ENCODE assay signal across 9 mouse cellular contexts in the genomic region with DNA sequence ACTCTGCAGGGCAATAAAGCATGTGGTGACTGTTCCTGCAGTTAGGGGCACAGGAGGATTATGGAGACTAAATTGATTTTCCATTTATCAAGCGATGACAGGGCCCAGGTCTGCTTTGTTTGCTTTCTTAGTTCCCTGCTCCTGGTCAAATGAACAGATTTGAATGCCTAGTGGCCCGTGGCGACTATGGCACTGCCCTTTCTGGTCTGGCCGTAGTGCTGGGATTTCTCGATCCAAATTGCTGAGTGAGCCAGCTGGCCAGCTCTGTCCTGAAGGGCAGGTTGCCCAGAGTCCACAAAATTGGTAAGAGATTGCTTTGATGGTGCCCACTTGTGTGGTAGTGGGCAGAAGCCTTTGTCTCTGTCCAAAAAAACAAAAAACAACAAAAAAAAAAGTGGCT. TPM values are rescaled to one million over a fixed set of nuclear protein-coding genes. Genes with fewer than 3 reads are reported as not detected.
DNase-seq lines count a peak whose midpoint lies in the region; ATAC-seq lines count a peak whose summit lies in the region.
"Had no signal": no experiment of that assay in that cellular context is flagged by ENCODE, and none has a peak within 500 bp of the region (broad histone marks: within the 10 kb centered on the region; RNA-seq: fewer than 3 reads in every experiment).

No protein-coding gene starts in this region.

- H3K9ac ChIP-seq in forebrain, embryonic 13.5 days, result no peak overlapping the region

- H3K9me3 ChIP-seq in forebrain, embryonic 13.5 days (replicated peaks), result no peaks in the 10 kb centered on the region

- no peak overlapping the region for H3K27ac ChIP-seq in forebrain, embryonic 13.5 days

- no peaks in the 10 kb centered on the region for H3K36me3 ChIP-seq in forebrain, embryonic 13.5 days (ENCODE audit: poor library complexity, severe bottlenecking)

- ATAC-seq in forebrain, embryonic 13.5 days, result no peak
- ATAC-seq: activated CD4-positive, CD25-positive, alpha-beta regulatory T cell, adult 4 months had no signal

- no peak overlapping the region for H3K4me2 ChIP-seq in forebrain, embryonic 13.5 days

- WGBS in forebrain, embryonic 13.5 days, result 30% methylated on average over 5 of the region's 5 CpGs

- peaks cover 48% of the 10 kb centered on the region for H3K27me3 ChIP-seq in forebrain, embryonic 13.5 days

- H3K4me1 ChIP-seq in forebrain, embryonic 13.5 days, result no peaks in the 10 kb centered on the region

- H3K4me3 ChIP-seq in forebrain, embryonic 13.5 days, result no peak overlapping the region

- peak; percentile 55 for DNase-seq in embryo, embryonic 10.5 days (ENCODE audit: low spot score)
- no peak for DNase-seq in embryo, embryonic 9.5 days (ENCODE audit: extremely low spot score)
- peak; percentile 22 to 47 for DNase-seq in right cerebral cortex, adult 2 months (ENCODE audit: low spot score in 2 of 2)
- no peak for DNase-seq in right cerebral cortex, postnatal 25 days
- peak; percentile 66 to 77 for DNase-seq in kidney, postnatal 36 days
- DNase-seq in spleen, postnatal 36 days (ENCODE audit: low spot score in 2 of 2), result no peak
- DNase-seq in MN1 (ENCODE audit: low spot score), result no peak

RNA-seq across cellular contexts. Expression of a gene that starts 21.9 kb away (rescaled TPM):
- 11.2 and 11.4 TPM in 2 replicates for polyA plus RNA-seq in forebrain, embryonic 13.5 days (2015; fragmentation: Nextera tagmentation; extraction: Ambion mirVana)

RNA-seq across cellular contexts. Expression of a gene that starts 49.0 kb away (rescaled TPM):
- 12.6 TPM in 2 replicates for polyA plus RNA-seq in forebrain, embryonic 13.5 days (2015; fragmentation: Nextera tagmentation; extraction: Ambion mirVana)

Comparison
In these comparisons a context has a peak if more than half of its experiments do, and no peak if none do; other contexts are left out.
1. DNase-seq: peak in embryo, embryonic 10.5 days (single experiment), right cerebral cortex, adult 2 months (2 of 2) and kidney, postnatal 36 days (2 of 2); none in embryo, embryonic 9.5 days (single experiment), right cerebral cortex, postnatal 25 days (single experiment), spleen, postnatal 36 days (0 of 2) and MN1 (single experiment).